Mouse (Mus musculus): ENCODE data around the gene Tmem178. TPM values are rescaled to one million over a fixed set of nuclear protein-coding genes. Genes with fewer than 3 reads are reported as not detected.

The Tmem178 gene
- polyA plus RNA-seq, 1 experiment from 2014 or later = 9.0 TPM

Other genes with a start within 250 kb of the Tmem178 start
- gene Map4k3, start 216.1 kb upstream of the Tmem178 start, polyA plus RNA-seq (2016; fragmentation: Nextera tagmentation; extraction: Ambion mirVana) = 35.8 and 37.0 TPM in 2 replicates
- 17.0 and 18.2 TPM in 2 replicates for gene Thumpd2, start 120.5 kb downstream of the Tmem178 start, polyA plus RNA-seq (2016; fragmentation: Nextera tagmentation; extraction: Ambion mirVana)